Mouse (Mus musculus) heart, postnatal 0 days (tissue): Measurements from ENCODE around the gene Traf5. TPM values are rescaled to one million over a fixed set of nuclear protein-coding genes. Genes with fewer than 3 reads are reported as not detected.

Source experiments
- ATAC-seq: fragments of 200-750 bp; cut with Nextera tagmentation; 2 replicates; pipeline ENCODE4 v1.8.0; 2017; ENCODE audit warnings: low read depth, moderate number of reproducible peaks, moderate library complexity; ENCODE audit not compliant: insufficient read depth
- DNase-seq: peaks from one replicate; pipeline ENCODE4 v3.0.0-alpha.2; 2016; ENCODE audit warnings: low spot score
- H3K27ac ChIP-seq: fragments of 300-500 bp; sonication (generic); 2 replicates; pipeline ENCODE4 v1.5.1; 2014; ENCODE audit warnings: low read depth, mild to moderate bottlenecking
- H3K27me3 ChIP-seq: fragments of 300-500 bp; sonication (generic); 2 replicates; pipeline ENCODE4 v1.6.1; 2014; ENCODE audit warnings: low read length, mixed read lengths; ENCODE audit not compliant: control insufficient read depth, insufficient read depth
- H3K36me3 ChIP-seq: fragments of 300-500 bp; sonication (generic); replicated peaks from 2 replicates; pipeline ENCODE4 v1.6.1; 2014; ENCODE audit warnings: low read length, mixed read lengths; ENCODE audit not compliant: control insufficient read depth, insufficient read depth
- H3K4me1 ChIP-seq: fragments of 300-500 bp; sonication (generic); 2 replicates; pipeline ENCODE4 v1.6.1; 2014; ENCODE audit warnings: antibody characterized with exemption; ENCODE audit not compliant: control insufficient read depth, insufficient read depth
- H3K4me2 ChIP-seq: fragments of 300-500 bp; sonication (generic); 2 replicates; pipeline ENCODE4 v1.6.1; 2014; ENCODE audit warnings: low read depth, mild to moderate bottlenecking, low read length, moderate library complexity
- H3K4me3 ChIP-seq: fragments of 300-500 bp; sonication (generic); 2 replicates; pipeline ENCODE4 v1.5.1; 2014; ENCODE audit warnings: low read depth, low read length
- H3K9ac ChIP-seq: fragments of 300-500 bp; sonication (generic); replicated peaks from 2 replicates; pipeline ENCODE4 v1.6.1; 2014; ENCODE audit warnings: low read depth, low read length, mixed read lengths
- H3K9me3 ChIP-seq: fragments of 300-500 bp; sonication (generic); replicated peaks from 2 replicates; pipeline ENCODE4 v1.6.1; 2016; ENCODE audit warnings: low read length; ENCODE audit not compliant: control insufficient read depth
- CTCF ChIP-seq: IDR thresholded peaks from 2 replicates; pipeline ENCODE4 v1.5.1; 2016; ENCODE audit warnings: antibody characterized with exemption, control low read depth, low read depth
- EP300 ChIP-seq: IDR thresholded peaks from 2 replicates; pipeline ENCODE4 v1.6.1; 2016; ENCODE audit warnings: antibody characterized with exemption, low read depth
- WGBS: fragments of 180-500 bp; shearing (Covaris S2); extraction: QIAGEN DNeasy Blood & Tissue Kit; methylation state at CpG from one replicate; pipeline ENCODE4 v1.1.7; 2014; 5-methylcytosine and 5-hydroxymethylcytosine counted together
- polyA plus RNA-seq: library from polyadenylated mRNA; unstranded; fragments of >200 nt; fragmentation: Nextera tagmentation; extraction: Ambion mirVana; gene quantifications from 2 replicates; pipeline ENCODE4 v1.2.1, GENCODE M21; 2015
- total RNA-seq: library from RNA; depleted of rRNA; stranded (reverse); fragments of >200 nt; gene quantifications from 2 replicates; pipeline ENCODE4 v1.2.3, GENCODE M21; 2014; ENCODE audit warnings: low replicate concordance

Gene Traf5
- total and polyA plus RNA-seq, 2 experiments from 2014 or later: 5.7 to 14.7 TPM

DNA sequence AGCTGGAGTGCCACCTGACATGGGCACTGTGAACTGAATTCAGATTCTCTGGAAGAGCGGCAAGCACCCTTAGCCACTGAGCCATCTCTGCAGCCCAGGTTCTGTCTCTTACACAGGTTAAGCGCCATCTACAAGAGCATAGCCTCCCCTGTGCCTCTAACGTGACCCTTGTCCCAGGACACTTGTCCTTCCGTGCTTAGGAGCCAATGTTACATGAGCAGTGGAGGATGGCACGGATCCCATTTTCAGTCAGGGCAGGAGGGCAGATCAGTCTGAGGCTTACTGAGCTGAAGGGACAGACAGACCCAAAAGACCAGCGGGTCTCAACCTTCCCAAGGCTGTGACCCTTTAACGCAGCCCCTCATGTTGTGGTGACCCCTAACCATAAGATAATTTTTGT lies 96.4 kb downstream of the Traf5 start:
- Histone ChIP-seq H3K27ac (no peak overlapping the region), H3K4me1 (no peaks in the 10 kb centered on the region), H3K36me3 (peaks cover 46% of the 10 kb centered on the region), H3K9ac (no peak overlapping the region), H3K4me3 (no peak overlapping the region), H3K4me2 (no peak overlapping the region), H3K9me3 (no peaks in the 10 kb centered on the region), H3K27me3 (no peaks in the 10 kb centered on the region)
- ATAC-seq (no peak), DNase-seq (no peak)
- 87% methylated on average over 7 of the region's 7 CpGs for WGBS
- TF ChIP-seq EP300 (no peak), CTCF (no peak)

DNA sequence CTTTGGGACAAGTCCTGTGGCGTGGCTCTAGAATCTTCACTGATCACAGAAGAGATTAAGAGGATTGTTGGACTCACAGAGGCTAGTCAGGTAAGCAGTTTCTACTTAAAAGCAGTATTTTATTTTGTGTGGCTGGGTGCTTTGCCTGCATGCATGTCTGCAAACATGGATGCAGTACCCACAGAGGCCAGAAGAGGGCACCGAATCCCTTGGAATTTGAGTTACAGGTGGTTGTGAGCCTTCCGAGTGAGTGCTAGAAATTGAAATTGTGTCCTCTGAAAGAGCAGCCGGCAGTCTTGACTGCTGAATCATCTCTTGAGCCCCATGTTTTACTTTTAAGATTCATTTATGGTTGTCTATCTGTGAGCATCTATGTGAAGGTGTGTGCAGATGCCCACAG lies 96.9 kb downstream of the Traf5 start:
- no peaks in the 10 kb centered on the region for H3K9me3 ChIP-seq
- DNase-seq (no peak), ATAC-seq (no peak)
- no peak overlapping the region for H3K9ac ChIP-seq
- no peaks in the 10 kb centered on the region for H3K4me1 ChIP-seq
- no peak overlapping the region for H3K4me2 ChIP-seq
- peaks cover 41% of the 10 kb centered on the region for H3K36me3 ChIP-seq
- no peak overlapping the region for H3K27ac ChIP-seq
- no peaks in the 10 kb centered on the region for H3K27me3 ChIP-seq
- H3K4me3 ChIP-seq: no peak overlapping the region
- peak; percentile 62 for TF ChIP-seq CTCF
- TF ChIP-seq EP300: no peak
- 73% methylated on average over 4 of the region's 4 CpGs for WGBS

GRCm38 (mm10) chr1:191994476-191994875 lies 97.9 kb downstream of the Traf5 start:
- ATAC-seq (no peak), DNase-seq (no peak)
- Histone ChIP-seq H3K27ac (no peak overlapping the region), H3K4me3 (no peak overlapping the region), H3K36me3 (peaks cover 31% of the 10 kb centered on the region), H3K4me1 (0 out of 2 replicates have a peak, but pooled peaks cover under 1% of the 10 kb centered on the region), H3K4me2 (no peak overlapping the region), H3K9ac (no peak overlapping the region), H3K9me3 (no peaks in the 10 kb centered on the region), H3K27me3 (no peaks in the 10 kb centered on the region)
- 50% methylated on average over 5 of the region's 5 CpGs for WGBS
- no peak for TF ChIP-seq EP300
- TF ChIP-seq CTCF: no peak

GRCm38 (mm10) chr1:191992040-191992780 lies 100.1 kb downstream of the Traf5 start:
- no peak for DNase-seq
- H3K27ac ChIP-seq: peak overlapping the region; percentile 57
- H3K27me3 ChIP-seq: no peaks in the 10 kb centered on the region

GRCm38 (mm10) chr1:191989994-191990393 lies 102.4 kb downstream of the Traf5 start:
- peak overlapping the region; percentile 69 for H3K9ac ChIP-seq
- peak overlapping the region; percentile 94 for H3K27ac ChIP-seq
- DNase-seq: peak; percentile 98
- no peaks in the 10 kb centered on the region for H3K36me3 ChIP-seq
- ATAC-seq: peak; percentile 93
- TF ChIP-seq CTCF (no peak), EP300 (no peak)
- H3K27me3 ChIP-seq: no peaks in the 10 kb centered on the region
- no peaks in the 10 kb centered on the region for H3K9me3 ChIP-seq
- peaks cover 13% of the 10 kb centered on the region; the same call in 1 of the 2 replicates for H3K4me1 ChIP-seq
- peak overlapping the region; percentile 60 for H3K4me3 ChIP-seq
- H3K4me2 ChIP-seq: peak overlapping the region; percentile 76
- WGBS: 1% methylated on average over 22 of the region's 22 CpGs

More at GRCm38 (mm10) chr1:191992040-191992780, 100.1 kb downstream of the Traf5 start:
- H3K9me3 ChIP-seq: no peaks in the 10 kb centered on the region
- no peak overlapping the region for H3K9ac ChIP-seq
- no peak for ATAC-seq
- 47% methylated on average over 7 of the region's 7 CpGs for WGBS
- H3K36me3 ChIP-seq: peaks cover 9% of the 10 kb centered on the region
- H3K4me2 ChIP-seq: no peak overlapping the region
- peaks cover 13% of the 10 kb centered on the region; the same call in 1 of the 2 replicates for H3K4me1 ChIP-seq
- TF ChIP-seq CTCF (no peak), EP300 (no peak)
- H3K4me3 ChIP-seq: no peak overlapping the region
